Mouse (Mus musculus) spleen, postnatal 36 days (tissue): ENCODE results near the gene Ppif.
A peak's percentile ranks its signal among the peaks of the same experiment; 100 is the strongest.

ENCODE experiments used
- DNase-seq, 2 experiments: peaks; one replicate each; pipeline ENCODE4 v3.0.0; 2022; ENCODE audit warnings: low spot score in 2 of 2, mixed read lengths in 1 of 2

Ppif gene

GRCm38 (mm10) chr14:25736589-25736988, 42.6 kb downstream of the Ppif start:
- DNase-seq, result peak in 1 of 2 experiments; percentile 45

GRCm38 (mm10) chr14:25738591-25739001, 44.6 kb downstream of the Ppif start:
- no peak for DNase-seq

GRCm38 (mm10) chr14:25739957-25740565, 46.1 kb downstream of the Ppif start:
- no peak for DNase-seq

GRCm38 (mm10) chr14:25741211-25741610, 47.3 kb downstream of the Ppif start:
- DNase-seq, result no peak

GRCm38 (mm10) chr14:25741840-25742367, 48.0 kb downstream of the Ppif start:
- DNase-seq, result no peak

- DNase-seq, result no peak
Observed at GRCm38 (mm10) chr14:25742943-25743342, 49.0 kb downstream of the Ppif start.

GRCm38 (mm10) chr14:25745365-25746184, 51.6 kb downstream of the Ppif start:
- DNase-seq, result peak; percentile 46 to 47

- no peak for DNase-seq
Observed at GRCm38 (mm10) chr14:25746371-25746770, 52.4 kb downstream of the Ppif start.

GRCm38 (mm10) chr14:25746971-25747945, 53.3 kb downstream of the Ppif start:
- peak; percentile 86 to 88 for DNase-seq

GRCm38 (mm10) chr14:25747996-25748756, 54.2 kb downstream of the Ppif start:
- DNase-seq, result peak; percentile 61 to 72

GRCm38 (mm10) chr14:25749143-25749909, 55.4 kb downstream of the Ppif start:
- no peak for DNase-seq
